Mouse (Mus musculus) megakaryocyte, embryonic 14.5 days (primary cell): ENCODE results near the gene 4930558C23Rik.

ENCODE experiments used
- FLI1 ChIP-seq: IDR thresholded peaks from 2 replicates; pipeline ENCODE4 v1.6.1; 2012; ENCODE audit warnings: low read length, inconsistent platforms, mixed read lengths
- GATA1 ChIP-seq: IDR thresholded peaks from 3 replicates; pipeline ENCODE4 v1.6.1; 2012; ENCODE audit warnings: mixed read lengths, low read length, inconsistent platforms, borderline replicate concordance

- TF ChIP-seq GATA1 (no peak), FLI1 (no peak)
Measured at GRCm38 (mm10) chr3:95349491-95349890, 53.1 kb downstream of the 4930558C23Rik start.
